Mouse (Mus musculus) cerebellum, postnatal 25 days (tissue): ENCODE measurements around the gene Pacsin3.

Experiments
- DNase-seq, 2 experiments: peaks; one replicate each; pipeline ENCODE4 v3.0.0; 2021; ENCODE audit warnings: mixed read lengths in 2 of 2

Pacsin3 gene

DNA sequence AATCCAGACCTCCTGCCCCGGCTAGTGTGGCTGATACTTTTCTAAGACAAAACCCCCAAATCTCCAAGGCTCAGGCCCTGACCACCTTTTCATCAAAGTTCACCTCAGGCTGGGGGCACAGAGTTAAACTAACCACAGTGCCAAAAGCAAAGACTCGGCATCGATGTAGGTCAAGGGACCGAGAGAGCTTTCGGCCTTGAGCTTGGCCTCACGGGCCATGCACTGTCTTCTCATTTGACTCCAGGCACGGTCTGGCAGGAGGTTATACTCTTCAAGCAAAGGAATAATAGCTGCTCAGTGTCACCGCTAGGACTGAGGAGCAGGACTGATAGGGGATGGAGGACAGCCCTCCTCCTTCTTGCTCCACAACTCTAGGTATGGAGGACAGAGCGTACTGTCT lies 50.2 kb downstream of the Pacsin3 start:
- no peak for DNase-seq

DNA sequence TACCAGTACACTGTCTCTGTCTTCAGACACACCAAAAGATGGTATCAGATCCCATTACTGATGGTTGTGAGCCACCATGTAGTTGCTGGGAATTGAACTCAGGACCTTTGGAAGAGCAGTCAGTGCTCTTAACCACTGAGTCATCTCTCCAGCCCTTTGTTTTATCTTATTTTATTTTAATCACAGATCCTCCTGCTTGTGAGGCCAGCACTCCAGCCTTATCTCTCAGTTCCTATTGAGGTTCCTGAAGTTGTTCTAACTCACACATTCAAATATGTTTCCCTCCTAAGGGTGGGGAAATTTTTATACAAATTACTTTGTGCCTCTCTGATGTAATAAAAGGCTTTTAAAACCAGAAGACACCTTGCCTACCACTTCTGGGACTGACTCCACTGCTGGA lies 50.8 kb downstream of the Pacsin3 start:
- DNase-seq = no peak

DNA sequence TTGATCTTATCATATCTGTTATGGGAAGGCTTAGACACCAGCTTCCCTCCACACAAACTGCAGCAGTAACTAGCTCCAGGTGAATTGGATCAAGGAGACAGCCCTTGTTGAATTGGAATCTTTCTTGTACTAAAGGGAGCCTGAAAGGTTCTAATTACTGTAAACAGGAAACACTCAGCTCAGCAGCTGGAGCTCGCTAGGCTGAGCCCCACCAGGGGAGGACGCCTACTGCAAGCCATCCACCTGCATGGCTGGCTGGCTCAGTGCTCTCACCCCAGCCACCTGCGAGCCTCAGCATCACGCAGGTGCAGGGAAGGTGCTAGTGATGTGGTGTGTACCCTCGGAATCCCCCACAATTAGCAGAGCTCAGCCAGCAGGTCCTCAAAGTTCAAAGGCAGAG lies 52.9 kb downstream of the Pacsin3 start:
- DNase-seq = no peak

DNA sequence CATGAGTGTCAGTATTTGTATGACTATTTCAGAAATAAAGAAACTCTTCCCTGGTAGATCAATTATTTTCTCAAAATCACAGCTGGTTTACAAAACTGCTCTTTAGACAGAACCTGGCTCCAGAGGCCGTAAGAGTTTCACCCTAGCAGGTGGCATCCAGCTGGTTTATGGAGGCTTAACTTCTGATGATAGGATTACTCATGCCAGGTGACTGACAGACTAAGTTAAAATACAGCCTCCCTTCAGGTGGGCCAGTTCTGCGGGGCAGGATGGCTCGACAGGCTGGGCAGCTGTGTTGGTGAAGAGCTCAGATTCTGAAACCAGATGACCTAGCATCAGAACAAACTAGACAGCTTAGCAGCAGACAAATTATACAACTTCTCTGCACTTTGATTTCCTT lies 53.8 kb downstream of the Pacsin3 start:
- DNase-seq = no peak

DNA sequence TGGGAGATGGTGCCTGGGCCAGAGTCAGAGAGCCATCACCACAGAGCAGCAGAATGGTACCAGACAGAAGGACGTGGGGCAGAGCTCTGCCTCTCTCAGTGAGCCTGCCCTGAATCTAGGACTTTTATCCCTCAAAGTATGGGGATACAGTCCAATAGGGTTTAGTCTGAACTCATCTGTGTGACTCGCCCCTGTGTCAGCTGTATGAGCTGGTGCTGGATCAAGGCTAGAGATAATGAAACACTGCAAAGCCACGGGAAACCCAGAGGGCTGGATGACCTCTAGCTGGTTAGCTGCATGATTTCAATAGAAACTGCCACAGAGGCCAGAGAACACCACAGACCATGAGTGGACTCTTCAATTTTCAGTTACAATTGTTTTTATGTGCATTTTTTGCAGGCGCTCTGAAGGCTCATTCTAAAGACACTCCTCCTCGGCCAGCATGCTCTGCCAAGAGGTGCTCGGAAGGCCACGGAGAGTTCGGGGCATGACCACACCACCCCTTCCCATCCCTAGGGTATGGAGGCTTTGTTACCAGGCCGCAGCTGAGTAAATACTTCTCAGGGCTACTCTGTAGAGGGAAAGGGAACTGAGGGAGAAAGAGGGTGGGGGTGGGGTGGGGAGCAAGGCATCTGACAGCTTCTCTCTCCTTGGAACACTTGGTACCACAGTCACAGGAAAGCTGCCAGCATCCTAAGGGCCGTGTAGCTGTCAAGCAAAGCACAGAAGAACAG lies 57.0 kb downstream of the Pacsin3 start:
- no peak for DNase-seq

DNA sequence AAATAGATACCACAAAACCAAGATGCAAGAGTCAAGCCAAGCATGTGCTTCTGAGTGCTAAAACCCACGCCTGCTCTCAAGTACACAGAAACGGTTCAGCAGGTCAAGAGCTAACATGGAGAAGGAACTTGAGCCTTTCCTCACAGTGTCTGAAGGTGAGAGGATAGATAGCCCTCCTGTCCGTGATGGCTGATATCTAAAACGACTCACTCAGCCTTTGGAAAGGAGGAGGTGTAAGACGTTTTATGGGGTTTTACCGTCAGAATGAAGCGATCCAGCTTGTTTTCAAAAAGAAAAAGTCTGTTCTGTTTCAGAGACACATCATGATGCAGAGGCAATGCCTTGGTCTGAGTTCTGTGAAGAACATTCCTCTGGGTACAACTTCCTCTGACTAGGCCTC lies 58.4 kb downstream of the Pacsin3 start:
- no peak for DNase-seq
